Mouse (Mus musculus): ENCODE data around the gene Pfkfb4.

- TF ChIP-seq CHD2 (IDR thresholded peaks at IDR 0.05; ENCODE audit: low read depth, low read length) (no peak), MAFK (IDR thresholded peaks at IDR 0.05; ENCODE audit: insufficient read depth, low read depth, low read length) (no peak)
Measured at GRCm38 (mm10) chr9:109022866-109023685, 31.5 kb downstream of the Pfkfb4 start.
